Mouse (Mus musculus) heart, embryonic 12.5 days (tissue): ENCODE measurements around the gene Gm26566. TPM values are rescaled to one million over a fixed set of nuclear protein-coding genes. Genes with fewer than 3 reads are reported as not detected.

Experiments used
- ATAC-seq: fragments of 200-750 bp; cut with Nextera tagmentation; 2 replicates; pipeline ENCODE4 v1.8.0; 2017; ENCODE audit warnings: moderate TSS enrichment, moderate library complexity; ENCODE audit not compliant: insufficient number of reproducible peaks, low FRiP score
- H3K27ac ChIP-seq: fragments of 300-500 bp; sonication (generic); 2 replicates; pipeline ENCODE4 v1.5.1; 2016; ENCODE audit warnings: mild to moderate bottlenecking, moderate library complexity; ENCODE audit not compliant: poor library complexity, severe bottlenecking
- H3K27me3 ChIP-seq: fragments of 300-500 bp; sonication (generic); replicated peaks from 2 replicates; pipeline ENCODE4 v1.6.1; 2016; ENCODE audit warnings: mild to moderate bottlenecking, moderate library complexity
- H3K36me3 ChIP-seq: fragments of 300-500 bp; sonication (generic); 2 replicates; pipeline ENCODE4 v1.6.1; 2016; ENCODE audit warnings: mild to moderate bottlenecking, moderate library complexity
- H3K4me1 ChIP-seq: fragments of 300-500 bp; sonication (generic); replicated peaks from 2 replicates; pipeline ENCODE4 v1.6.1; 2016; ENCODE audit warnings: mild to moderate bottlenecking
- H3K4me2 ChIP-seq: fragments of 300-500 bp; sonication (generic); 2 replicates; pipeline ENCODE4 v1.6.1; 2016; ENCODE audit warnings: mild to moderate bottlenecking, moderate library complexity
- H3K4me3 ChIP-seq: fragments of 300-500 bp; sonication (generic); 2 replicates; pipeline ENCODE4 v1.5.1; 2016; ENCODE audit warnings: mild to moderate bottlenecking
- H3K9ac ChIP-seq: fragments of 300-500 bp; sonication (generic); 2 replicates; pipeline ENCODE4 v1.6.1; 2016; ENCODE audit warnings: mild to moderate bottlenecking, moderate library complexity
- H3K9me3 ChIP-seq: fragments of 300-500 bp; sonication (generic); replicated peaks from 2 replicates; pipeline ENCODE4 v1.6.1; 2016; ENCODE audit warnings: mild to moderate bottlenecking, moderate library complexity
- WGBS: fragments of 180-500 bp; shearing (Covaris S2); methylation state at CpG from one replicate; pipeline ENCODE4 v1.1.7; 2016; 5-methylcytosine and 5-hydroxymethylcytosine counted together
- polyA plus RNA-seq: library from polyadenylated mRNA; unstranded; fragments of >200 nt; fragmentation: Nextera tagmentation; extraction: Ambion mirVana; gene quantifications from 2 replicates; pipeline ENCODE4 v1.2.1, GENCODE M21; 2016

Gm26566 gene
- polyA plus RNA-seq: 0.83 and 1.1 TPM in 2 replicates

DNA sequence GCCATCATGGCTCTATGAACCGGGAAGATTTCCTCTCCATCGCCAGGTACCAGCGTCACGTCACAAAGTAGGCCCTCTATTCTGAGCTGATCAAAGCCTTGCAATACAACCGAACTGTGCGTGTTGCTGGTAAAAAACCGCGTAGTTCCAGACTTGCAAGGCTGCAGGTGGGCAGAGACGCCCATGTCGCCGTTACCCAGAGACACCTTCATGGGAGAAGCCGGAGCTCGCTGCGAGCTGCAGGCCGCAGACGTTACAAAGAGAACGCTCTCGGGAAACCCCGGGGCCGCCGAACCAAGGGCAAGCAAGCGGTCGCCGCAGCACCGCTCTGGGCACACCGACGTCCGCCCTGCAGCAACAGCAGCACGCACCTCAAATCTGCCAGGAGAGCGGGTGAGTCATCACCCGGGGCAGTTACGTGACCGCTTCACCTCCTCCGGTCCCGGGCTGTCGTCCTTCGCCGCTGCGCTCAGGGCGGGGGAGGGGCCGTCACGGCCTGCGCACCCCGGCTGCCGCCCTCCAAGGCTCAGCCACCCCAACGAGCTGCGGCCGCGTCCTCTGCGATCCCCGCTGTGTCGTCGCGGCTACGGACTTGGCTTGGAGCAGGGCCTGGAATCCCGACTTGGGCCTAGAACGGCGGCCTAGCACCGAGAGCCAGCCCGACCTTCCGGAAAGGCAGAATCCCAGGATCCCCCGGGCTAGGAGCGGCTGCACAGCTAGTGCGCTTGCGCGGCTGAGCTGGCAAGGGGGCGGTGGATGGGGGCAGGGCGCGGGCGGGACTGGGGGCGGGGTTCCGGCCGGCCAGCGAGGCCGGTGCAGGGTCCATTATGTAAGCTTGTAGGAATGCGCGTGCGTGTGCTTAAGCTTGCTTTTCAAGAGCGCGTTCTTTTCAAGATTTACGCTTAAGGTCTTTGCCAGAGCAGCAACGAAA lies at the start of gene Gm26566, which contains the start of gene Klhl9:
TSS of gene Gm26566 (plus strand) at position 15 of the 931 bp plus-strand sequence.
TSS of gene Klhl9 (minus strand) at position 675 of the 931 bp plus-strand sequence.
- H3K9me3 ChIP-seq: no peaks in the 10 kb centered on the region
- peaks cover 14% of the 10 kb centered on the region for H3K36me3 ChIP-seq
- peak within 1 kb of the TSS; percentile 99 for H3K27ac ChIP-seq
- peak within 1 kb of the TSS; percentile 98 for H3K9ac ChIP-seq
- H3K27me3 ChIP-seq: no peaks in the 10 kb centered on the region
- ATAC-seq: peak; percentile 98
- H3K4me3 ChIP-seq: peak within 1 kb of the TSS; percentile 86
- peaks cover 17% of the 10 kb centered on the region for H3K4me1 ChIP-seq
- under 1% methylated on average over 82 of the region's 82 CpGs for WGBS
- peak within 1 kb of the TSS; percentile 90 for H3K4me2 ChIP-seq

DNA sequence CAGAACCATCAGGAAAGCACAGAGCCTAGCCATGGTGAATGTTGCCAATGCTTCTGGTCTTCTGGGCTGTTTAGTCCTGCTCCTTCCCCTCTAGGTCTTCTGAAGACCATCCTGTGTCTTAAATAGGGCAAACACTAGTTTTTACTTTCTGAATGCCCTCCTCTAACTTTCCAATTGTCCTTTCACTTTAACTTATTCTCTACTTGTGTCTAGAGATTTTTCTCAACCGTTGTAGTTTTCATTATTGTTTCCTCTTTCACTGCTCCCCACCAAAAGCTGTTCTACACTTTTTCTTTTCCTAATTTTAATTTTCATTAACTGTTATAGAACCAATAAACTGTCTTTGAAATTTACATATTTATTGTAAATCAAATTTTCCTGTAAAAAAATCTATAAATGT lies 44.8 kb upstream of the Gm26566 start, which contains the start of gene Ifna16:
TSS of gene Ifna16 (minus strand) at position 101 of the 400 bp plus-strand sequence.
- H3K27ac ChIP-seq: no peak within 1 kb of the TSS

DNA sequence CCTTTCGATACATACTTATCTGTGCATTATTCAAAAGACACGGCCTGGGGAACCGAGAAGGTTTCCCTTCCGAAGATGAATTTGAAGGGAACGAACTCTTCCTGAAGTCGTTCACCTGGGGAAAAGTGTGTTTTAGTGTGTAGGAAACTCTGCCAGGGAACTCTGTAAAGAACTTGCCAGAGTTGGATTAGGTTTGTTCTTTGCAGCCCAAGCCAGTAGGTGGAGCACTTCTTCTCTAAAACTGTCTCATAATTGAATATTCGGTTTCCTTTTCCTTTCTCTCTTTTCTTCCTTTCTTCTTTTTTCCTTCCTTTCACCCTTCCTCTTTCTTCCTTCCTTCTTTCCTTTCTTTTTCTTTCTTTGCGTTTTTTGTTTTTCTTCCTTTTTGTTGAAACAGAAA lies 41.2 kb upstream of the Gm26566 start:
- Histone ChIP-seq H3K9ac (no peak overlapping the region), H3K9me3 (no peaks in the 10 kb centered on the region), H3K4me2 (no peak overlapping the region), H3K27me3 (no peaks in the 10 kb centered on the region), H3K4me3 (no peak overlapping the region), H3K27ac (no peak overlapping the region), H3K4me1 (no peaks in the 10 kb centered on the region), H3K36me3 (no peaks in the 10 kb centered on the region)
- 39% methylated on average over 8 of the region's 8 CpGs for WGBS
- ATAC-seq: no peak

More for the DNA sequence above, 44.8 kb upstream of the Gm26566 start, which contains the start of gene Ifna16:
- 71% methylated on average over 1 of the region's 1 CpGs for WGBS
- Histone ChIP-seq H3K9ac (no peak within 1 kb of the TSS), H3K9me3 (no peaks in the 10 kb centered on the region), H3K4me2 (no peak within 1 kb of the TSS), H3K4me3 (no peak within 1 kb of the TSS), H3K4me1 (no peaks in the 10 kb centered on the region), H3K27me3 (no peaks in the 10 kb centered on the region), H3K36me3 (no peaks in the 10 kb centered on the region)
- ATAC-seq: no peak

DNA sequence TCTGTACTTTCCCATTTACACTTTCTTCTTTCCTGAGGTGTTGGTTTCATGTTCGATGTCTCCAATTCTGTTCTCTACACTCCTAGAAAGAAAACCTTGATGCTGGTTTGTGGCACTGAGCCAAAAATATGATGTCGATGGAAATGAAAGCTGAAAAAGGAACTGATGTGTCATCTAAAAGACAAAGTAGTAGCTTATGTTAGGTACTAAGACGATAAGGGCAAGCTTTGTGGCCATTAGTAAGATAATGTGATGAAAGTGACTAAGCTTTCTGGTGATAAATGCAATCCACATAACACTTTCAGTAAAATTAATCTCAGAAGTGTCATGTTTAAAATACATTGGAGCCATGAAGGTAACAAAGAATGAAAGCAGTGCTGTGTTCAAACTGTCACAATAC lies 40.3 kb upstream of the Gm26566 start:
- Histone ChIP-seq H3K9me3 (no peaks in the 10 kb centered on the region), H3K27ac (no peak overlapping the region), H3K27me3 (no peaks in the 10 kb centered on the region), H3K4me3 (no peak overlapping the region), H3K4me2 (no peak overlapping the region), H3K36me3 (no peaks in the 10 kb centered on the region), H3K9ac (no peak overlapping the region), H3K4me1 (no peaks in the 10 kb centered on the region)
- 53% methylated on average over 3 of the region's 3 CpGs for WGBS
- ATAC-seq: no peak

- no peak within 1 kb of the TSS for H3K4me2 ChIP-seq
- WGBS: 84% methylated on average over 1 of the region's 1 CpGs
- no peak within 1 kb of the TSS for H3K27ac ChIP-seq
- H3K27me3 ChIP-seq: no peaks in the 10 kb centered on the region
- no peak for ATAC-seq
- H3K36me3 ChIP-seq: no peaks in the 10 kb centered on the region
- no peak within 1 kb of the TSS for H3K9ac ChIP-seq
- H3K4me1 ChIP-seq: no peaks in the 10 kb centered on the region
- no peak within 1 kb of the TSS for H3K4me3 ChIP-seq
- no peaks in the 10 kb centered on the region for H3K9me3 ChIP-seq
Observed at GRCm38 (mm10) chr4:88683812-88684211, 37.8 kb upstream of the Gm26566 start, which contains the start of gene Ifna2. TSS of gene Ifna2 (minus strand) at chr4:88683912.

- ATAC-seq: no peak
- WGBS: 53% methylated on average over 2 of the region's 2 CpGs
- H3K27me3 ChIP-seq: no peaks in the 10 kb centered on the region
Observed at GRCm38 (mm10) chr4:88691259-88691658, 30.3 kb upstream of the Gm26566 start, which contains the start of gene Ifnab. TSS of gene Ifnab (minus strand) at chr4:88691359.

GRCm38 (mm10) chr4:88692537-88692936 lies 29.1 kb upstream of the Gm26566 start:
- H3K36me3 ChIP-seq: no peaks in the 10 kb centered on the region
- H3K4me3 ChIP-seq: no peak overlapping the region
- no peaks in the 10 kb centered on the region for H3K9me3 ChIP-seq
- no peak overlapping the region for H3K4me2 ChIP-seq
- H3K9ac ChIP-seq: no peak overlapping the region
- no peaks in the 10 kb centered on the region for H3K4me1 ChIP-seq
- 57% methylated on average over 1 of the region's 1 CpGs for WGBS
- H3K27ac ChIP-seq: no peak overlapping the region
- ATAC-seq: no peak
- H3K27me3 ChIP-seq: 0 out of 2 replicates have a peak, but pooled peaks cover 4% of the 10 kb centered on the region

More at GRCm38 (mm10) chr4:88691259-88691658, 30.3 kb upstream of the Gm26566 start, which contains the start of gene Ifnab:
- H3K4me3 ChIP-seq: no peak within 1 kb of the TSS
- H3K9ac ChIP-seq: no peak within 1 kb of the TSS
- H3K4me1 ChIP-seq: no peaks in the 10 kb centered on the region
- no peaks in the 10 kb centered on the region for H3K9me3 ChIP-seq
- H3K4me2 ChIP-seq: no peak within 1 kb of the TSS
- H3K36me3 ChIP-seq: no peaks in the 10 kb centered on the region
- H3K27ac ChIP-seq: no peak within 1 kb of the TSS

DNA sequence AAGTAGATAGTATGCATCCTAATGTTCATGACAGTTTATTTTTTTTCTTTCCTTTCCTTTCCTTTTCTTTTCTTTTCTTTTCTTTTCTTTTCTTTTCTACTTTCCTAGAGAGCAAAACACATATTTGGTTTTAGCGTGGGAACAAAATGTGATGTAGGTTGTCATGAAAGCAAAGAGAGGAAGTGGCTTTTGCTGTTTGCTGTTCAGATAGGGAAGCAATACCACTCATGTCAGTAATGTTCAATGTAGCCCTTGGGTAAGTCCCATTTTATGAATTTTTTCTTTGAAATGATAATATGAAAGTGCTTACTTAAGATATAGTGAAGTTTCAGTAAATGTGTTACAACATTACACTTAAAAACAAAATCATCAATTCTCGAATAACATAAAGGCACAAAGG lies 28.2 kb upstream of the Gm26566 start:
- Histone ChIP-seq H3K9me3 (no peaks in the 10 kb centered on the region), H3K27me3 (0 out of 2 replicates have a peak, but pooled peaks cover 4% of the 10 kb centered on the region), H3K4me2 (no peak overlapping the region), H3K27ac (no peak overlapping the region), H3K9ac (no peak overlapping the region), H3K4me1 (no peaks in the 10 kb centered on the region), H3K36me3 (no peaks in the 10 kb centered on the region), H3K4me3 (no peak overlapping the region)
- WGBS: 75% methylated on average over 2 of the region's 2 CpGs
- ATAC-seq: no peak

DNA sequence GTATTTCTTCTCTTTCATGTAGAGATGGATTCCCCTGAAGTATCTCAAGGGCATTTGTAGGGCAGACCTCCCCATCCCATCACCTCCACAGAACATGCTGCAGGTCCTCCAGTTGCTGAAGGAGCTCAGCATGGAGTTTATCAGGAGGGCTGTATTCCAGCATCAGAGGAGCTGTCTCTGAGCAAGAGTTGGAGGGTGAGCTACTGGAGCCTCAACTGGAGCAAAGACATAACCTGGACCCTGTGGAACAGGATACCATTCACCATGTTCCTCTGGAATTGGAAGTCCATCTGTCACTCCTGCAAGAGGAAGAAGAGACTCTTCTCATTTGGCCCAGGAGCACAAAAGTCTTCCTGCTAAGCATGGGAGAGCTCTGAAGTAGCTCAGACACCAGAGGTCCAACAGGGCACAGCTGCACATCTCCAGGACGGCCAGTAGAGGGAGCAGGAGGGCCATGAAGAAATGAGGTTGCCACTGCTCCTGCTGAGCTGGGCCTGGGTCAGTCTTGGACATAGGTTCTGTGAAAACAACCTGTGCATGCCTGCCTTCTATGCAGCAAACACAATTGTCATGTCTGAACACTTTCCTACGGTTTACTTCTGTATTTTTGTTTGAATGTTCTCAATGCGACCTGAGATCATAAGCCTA lies 25.2 kb upstream of the Gm26566 start:
- WGBS: 22% methylated on average over 3 of the region's 3 CpGs
- no peaks in the 10 kb centered on the region for H3K4me1 ChIP-seq
- H3K9me3 ChIP-seq: no peaks in the 10 kb centered on the region
- H3K36me3 ChIP-seq: no peaks in the 10 kb centered on the region
- peak; percentile 57 for ATAC-seq
- H3K27me3 ChIP-seq: 0 out of 2 replicates have a peak, but pooled peaks cover 4% of the 10 kb centered on the region
- H3K4me2 ChIP-seq: no peak overlapping the region
- H3K27ac ChIP-seq: no peak overlapping the region
- H3K4me3 ChIP-seq: no peak overlapping the region
- no peak overlapping the region for H3K9ac ChIP-seq

- Histone ChIP-seq H3K9me3 (no peaks in the 10 kb centered on the region), H3K27me3 (0 out of 2 replicates have a peak, but pooled peaks cover 4% of the 10 kb centered on the region), H3K9ac (no peak overlapping the region), H3K27ac (no peak overlapping the region), H3K36me3 (no peaks in the 10 kb centered on the region), H3K4me2 (no peak overlapping the region), H3K4me1 (no peaks in the 10 kb centered on the region), H3K4me3 (no peak overlapping the region)
- 58% methylated on average over 6 of the region's 6 CpGs for WGBS
- no peak for ATAC-seq
Observed at GRCm38 (mm10) chr4:88697108-88697507, 24.5 kb upstream of the Gm26566 start.

GRCm38 (mm10) chr4:88697753-88698152 lies 23.9 kb upstream of the Gm26566 start:
- H3K27me3 ChIP-seq: 0 out of 2 replicates have a peak, but pooled peaks cover 4% of the 10 kb centered on the region
- H3K4me1 ChIP-seq: no peaks in the 10 kb centered on the region
- H3K9ac ChIP-seq: no peak overlapping the region
- H3K27ac ChIP-seq: no peak overlapping the region
- ATAC-seq: no peak
- no peak overlapping the region for H3K4me3 ChIP-seq
- no peaks in the 10 kb centered on the region for H3K36me3 ChIP-seq
- WGBS: 71% methylated on average over 4 of the region's 4 CpGs
- H3K4me2 ChIP-seq: no peak overlapping the region
- H3K9me3 ChIP-seq: no peaks in the 10 kb centered on the region
